Mouse (Mus musculus): Measurements from ENCODE around the gene Slc51b.
A peak's percentile ranks its signal among the peaks of the same experiment; 100 is the strongest.

Gene Slc51b

GRCm38 (mm10) chr9:65422760-65423501, at the start of gene Slc51b:
Gene Slc51b, minus strand, starts transcription at chr9:65422955.
- DNase-seq (ENCODE audit: low spot score in 2 of 2) = no peak

GRCm38 (mm10) chr9:65467686-65468085, 44.9 kb upstream of the Slc51b start:
- DNase-seq (ENCODE audit: low spot score in 2 of 2) = no peak

- no peak for DNase-seq (ENCODE audit: low spot score in 2 of 2)
Observed at GRCm38 (mm10) chr9:65465241-65465640, 42.5 kb upstream of the Slc51b start.

GRCm38 (mm10) chr9:65464161-65464560, 41.4 kb upstream of the Slc51b start:
- no peak for DNase-seq (ENCODE audit: low spot score in 2 of 2)

- no peak for DNase-seq (ENCODE audit: low spot score in 2 of 2)
Observed at GRCm38 (mm10) chr9:65462544-65462943, 39.8 kb upstream of the Slc51b start.

GRCm38 (mm10) chr9:65460732-65461442, 38.1 kb upstream of the Slc51b start, which contains the start of gene Spg21:
Gene Spg21, plus strand, starts transcription at chr9:65460947.
- DNase-seq (ENCODE audit: low spot score in 2 of 2) = peak; percentile 95 to 97

- no peak for DNase-seq (ENCODE audit: low spot score in 2 of 2)
Observed at GRCm38 (mm10) chr9:65460198-65460597, 37.4 kb upstream of the Slc51b start.

- DNase-seq (ENCODE audit: low spot score in 2 of 2) = no peak
Observed at GRCm38 (mm10) chr9:65458975-65459374, 36.2 kb upstream of the Slc51b start.

GRCm38 (mm10) chr9:65447951-65448350, 25.2 kb upstream of the Slc51b start:
- DNase-seq (ENCODE audit: low spot score in 2 of 2) = no peak

- no peak for DNase-seq (ENCODE audit: low spot score in 2 of 2)
Observed at GRCm38 (mm10) chr9:65444692-65445091, 21.9 kb upstream of the Slc51b start.

GRCm38 (mm10) chr9:65435671-65436301, 13.0 kb upstream of the Slc51b start, which contains the start of gene Mtfmt:
Gene Mtfmt, plus strand, starts transcription at chr9:65435782.
- peak; percentile 95 to 97 for DNase-seq (ENCODE audit: low spot score in 2 of 2)

GRCm38 (mm10) chr9:65435211-65435610, 12.5 kb upstream of the Slc51b start:
- DNase-seq (ENCODE audit: low spot score in 2 of 2) = no peak

- DNase-seq (ENCODE audit: low spot score in 2 of 2) = peak; percentile 72 to 88
Observed at GRCm38 (mm10) chr9:65434140-65434539, 11.4 kb upstream of the Slc51b start.

GRCm38 (mm10) chr9:65432236-65432635, 9.5 kb upstream of the Slc51b start:
- DNase-seq (ENCODE audit: low spot score in 2 of 2) = peak; percentile 80 to 93

GRCm38 (mm10) chr9:65430921-65431320, 8.2 kb upstream of the Slc51b start:
- DNase-seq (ENCODE audit: low spot score in 2 of 2) = no peak

GRCm38 (mm10) chr9:65430401-65430800, 7.6 kb upstream of the Slc51b start:
- no peak for DNase-seq (ENCODE audit: low spot score in 2 of 2)

GRCm38 (mm10) chr9:65428003-65428402, 5.2 kb upstream of the Slc51b start:
- DNase-seq (ENCODE audit: low spot score in 2 of 2) = no peak

- no peak for DNase-seq (ENCODE audit: low spot score in 2 of 2)
Observed at GRCm38 (mm10) chr9:65427511-65427910, 4.8 kb upstream of the Slc51b start.

- no peak for DNase-seq (ENCODE audit: low spot score in 2 of 2)
Observed at GRCm38 (mm10) chr9:65424393-65424792, 1.6 kb upstream of the Slc51b start.

- DNase-seq (ENCODE audit: low spot score in 2 of 2) = no peak
Observed at GRCm38 (mm10) chr9:65419633-65420032, 3.1 kb downstream of the Slc51b start.

- DNase-seq (ENCODE audit: low spot score in 2 of 2) = no peak
Observed at GRCm38 (mm10) chr9:65417738-65418137, 5.0 kb downstream of the Slc51b start.

- DNase-seq (ENCODE audit: low spot score in 2 of 2) = no peak
Observed at GRCm38 (mm10) chr9:65411326-65411725, 11.4 kb downstream of the Slc51b start.

GRCm38 (mm10) chr9:65410378-65410777, 12.4 kb downstream of the Slc51b start:
- no peak for DNase-seq (ENCODE audit: low spot score in 2 of 2)
